Mouse (Mus musculus): Measurements from ENCODE around the gene Kif1c.

Gene Kif1c

DNA sequence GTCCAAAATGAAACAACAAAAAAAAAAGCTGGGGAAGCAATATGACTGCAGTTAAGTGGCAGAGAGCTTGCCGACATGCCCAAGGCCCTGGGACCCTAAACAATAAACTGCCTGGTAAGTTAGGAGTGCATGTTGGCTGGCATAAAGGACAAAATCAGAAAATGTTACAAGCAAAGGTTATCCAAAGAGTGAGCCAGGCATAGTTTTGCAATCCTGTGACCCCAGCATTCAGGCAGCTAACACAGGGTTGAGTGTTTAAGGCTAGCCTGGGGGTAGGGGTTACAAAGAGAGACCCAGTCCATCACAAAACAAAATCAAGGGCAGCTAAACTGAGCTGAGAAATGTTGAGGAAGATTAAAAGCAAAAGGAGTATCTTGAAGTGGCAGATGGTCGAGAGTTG lies 1.3 kb upstream of the Kif1c start:
- DNase-seq = no peak

GRCm38 (mm10) chr11:70700613-70701012 lies 265 bp downstream of the Kif1c start:
- peak; percentile 79 for DNase-seq

GRCm38 (mm10) chr11:70701221-70701955 lies 1.0 kb downstream of the Kif1c start:
- no peak for DNase-seq

GRCm38 (mm10) chr11:70701984-70702733 lies 1.8 kb downstream of the Kif1c start:
- DNase-seq = no peak

- no peak for DNase-seq
Observed at GRCm38 (mm10) chr11:70702781-70703180, 2.4 kb downstream of the Kif1c start.

DNA sequence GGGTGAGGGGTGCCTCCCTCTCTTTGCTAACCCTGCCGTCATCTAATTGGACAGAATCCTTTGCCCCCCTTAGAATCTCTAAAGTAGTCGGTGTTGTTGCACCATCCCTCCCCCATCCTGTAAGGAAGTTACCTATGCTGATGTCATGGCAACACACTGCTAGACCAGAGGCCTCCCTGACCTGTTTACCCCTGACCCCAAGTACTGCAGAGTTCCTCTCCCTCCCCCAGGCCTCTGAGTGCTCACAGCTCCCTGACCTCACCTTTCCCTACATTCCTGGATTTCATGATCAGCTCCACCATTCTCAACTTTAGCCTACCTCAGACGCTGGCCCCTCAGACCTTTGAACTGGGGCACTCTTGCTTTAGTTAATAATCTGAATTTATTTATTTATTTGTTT lies 5.8 kb downstream of the Kif1c start:
- DNase-seq = no peak

GRCm38 (mm10) chr11:70711026-70711425 lies 10.7 kb downstream of the Kif1c start:
- DNase-seq = no peak

GRCm38 (mm10) chr11:70713222-70713621 lies 12.9 kb downstream of the Kif1c start:
- DNase-seq = peak; percentile 25 to 31

DNA sequence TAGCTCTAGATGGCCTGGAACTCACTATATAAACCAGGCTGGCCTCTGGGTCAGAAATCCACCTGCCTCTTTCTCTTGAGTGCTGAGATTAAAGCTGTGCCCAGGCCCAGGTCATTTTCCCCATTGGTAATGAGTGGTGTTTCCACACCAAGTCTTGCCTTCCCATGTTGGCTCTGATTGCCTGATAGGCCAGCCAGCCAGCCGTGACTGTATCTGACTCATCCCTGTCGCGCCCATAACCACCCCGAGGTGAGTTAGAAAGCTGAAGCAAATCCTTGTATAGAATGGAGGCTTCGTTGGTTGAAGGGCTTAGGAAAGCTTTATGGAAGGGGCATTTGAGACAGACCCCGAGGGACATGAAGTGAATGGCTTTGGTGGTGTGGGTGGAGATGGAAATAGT lies 15.5 kb downstream of the Kif1c start:
- DNase-seq = no peak

DNA sequence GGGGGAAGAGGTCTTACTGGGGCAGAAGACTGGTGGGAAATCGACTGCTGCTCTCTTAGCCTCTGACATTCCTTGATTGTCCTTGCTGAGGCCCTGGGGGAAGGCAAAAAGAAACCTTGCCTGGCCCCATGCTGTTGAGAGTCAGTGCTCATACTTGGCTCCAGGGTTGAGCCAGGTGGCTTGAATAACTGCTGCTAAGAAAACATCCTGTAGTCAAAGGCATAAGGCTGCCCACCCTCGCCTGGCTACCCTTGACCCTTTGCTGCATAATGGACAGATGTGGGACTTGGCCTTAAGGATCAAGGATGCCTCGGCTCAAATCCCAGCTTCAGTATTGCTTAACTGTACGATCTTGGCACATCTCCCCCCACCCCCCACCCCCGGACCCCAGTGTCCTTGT lies 18.1 kb downstream of the Kif1c start:
- DNase-seq = no peak

- no peak for DNase-seq
Observed at GRCm38 (mm10) chr11:70720567-70720966, 20.2 kb downstream of the Kif1c start.

DNA sequence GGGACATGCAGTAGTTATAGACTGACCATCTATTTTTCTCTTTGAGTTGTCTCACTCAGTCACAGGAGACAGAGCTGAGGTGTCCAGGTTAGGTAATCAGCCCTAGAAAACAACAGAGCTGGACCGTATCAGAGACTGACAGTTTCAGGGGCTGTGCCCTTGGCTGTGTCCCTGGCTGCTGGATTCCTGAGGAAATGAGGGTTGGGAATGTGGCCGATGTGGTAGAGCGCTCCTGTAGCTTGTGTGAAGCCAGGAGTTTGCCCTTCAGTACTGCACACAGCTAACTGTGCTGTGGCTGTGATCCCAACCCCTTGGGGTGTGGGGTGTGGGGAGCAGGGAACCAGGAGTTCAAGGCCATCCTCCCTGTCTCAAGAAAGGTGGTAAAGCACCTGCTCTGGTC lies 20.7 kb downstream of the Kif1c start:
- DNase-seq = no peak

DNA sequence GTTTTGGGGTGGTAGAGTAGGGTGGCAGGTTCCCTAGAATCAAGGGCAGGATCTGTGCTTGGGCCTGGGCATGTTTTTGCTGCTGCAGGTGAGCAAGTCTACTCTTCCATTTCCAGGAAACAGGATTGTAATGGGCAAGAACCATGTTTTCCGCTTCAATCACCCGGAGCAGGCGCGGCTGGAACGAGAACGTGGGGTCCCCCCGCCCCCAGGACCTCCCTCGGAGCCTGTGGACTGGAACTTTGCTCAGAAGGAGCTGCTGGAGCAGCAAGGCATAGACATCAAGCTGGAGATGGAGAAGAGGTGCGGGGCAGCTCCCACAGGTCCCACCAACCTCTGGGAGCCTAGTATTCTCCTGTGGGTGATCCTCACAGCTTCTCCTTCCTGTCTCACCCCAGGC lies 24.4 kb downstream of the Kif1c start:
- peak; percentile 31 to 77 for DNase-seq

- DNase-seq = no peak
Observed at GRCm38 (mm10) chr11:70726585-70726984, 26.2 kb downstream of the Kif1c start.

DNA sequence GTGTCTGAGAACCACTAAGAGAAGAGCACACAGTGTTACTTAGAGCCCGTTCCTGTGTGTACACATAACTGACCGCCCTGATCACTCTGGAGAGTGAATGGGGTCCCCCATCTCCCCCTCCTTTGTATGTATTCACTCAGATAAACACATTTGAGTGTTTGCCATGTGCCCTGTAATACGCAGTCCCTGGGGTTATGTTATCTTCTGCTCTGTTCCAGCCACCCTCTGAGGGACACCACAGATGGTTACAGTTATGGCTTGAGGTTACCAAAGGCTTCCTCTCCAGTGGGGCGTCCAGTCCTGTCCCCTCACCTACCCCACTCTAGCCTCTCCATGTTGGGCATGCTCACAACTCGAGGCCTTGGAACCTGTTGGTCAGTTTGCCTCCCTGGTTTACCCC lies 27.0 kb downstream of the Kif1c start:
- DNase-seq = no peak

DNA sequence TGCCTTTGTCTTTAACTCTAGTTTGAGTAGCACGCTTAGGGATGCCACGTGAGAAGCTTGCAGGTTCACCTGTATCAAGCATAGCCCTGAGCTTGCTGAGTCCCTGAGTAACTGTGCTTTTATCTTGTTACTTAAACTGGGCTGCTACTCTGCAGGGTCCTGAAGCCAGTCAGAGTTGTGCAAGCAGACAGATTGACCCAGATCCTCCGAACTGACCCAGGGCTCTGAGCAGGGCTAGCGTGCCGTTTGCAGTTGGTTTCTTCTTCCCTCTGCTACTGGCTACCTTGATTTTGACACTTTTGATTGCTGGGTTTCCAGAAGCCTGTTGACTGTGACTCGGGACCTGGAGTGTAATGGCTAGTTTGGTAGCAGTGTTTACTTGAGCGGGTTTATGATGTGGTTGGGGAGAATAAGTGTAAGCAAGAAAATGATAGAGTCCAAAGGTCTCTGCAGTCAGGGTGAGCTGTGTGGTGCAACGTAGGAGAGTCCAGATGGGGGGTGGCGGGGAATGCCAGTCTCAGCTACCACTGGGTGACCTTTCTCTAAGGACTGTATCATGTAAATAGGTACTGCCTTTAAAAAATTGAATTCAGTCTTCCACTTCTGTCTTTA lies 30.2 kb downstream of the Kif1c start:
- peak; percentile 57 to 69 for DNase-seq

DNA sequence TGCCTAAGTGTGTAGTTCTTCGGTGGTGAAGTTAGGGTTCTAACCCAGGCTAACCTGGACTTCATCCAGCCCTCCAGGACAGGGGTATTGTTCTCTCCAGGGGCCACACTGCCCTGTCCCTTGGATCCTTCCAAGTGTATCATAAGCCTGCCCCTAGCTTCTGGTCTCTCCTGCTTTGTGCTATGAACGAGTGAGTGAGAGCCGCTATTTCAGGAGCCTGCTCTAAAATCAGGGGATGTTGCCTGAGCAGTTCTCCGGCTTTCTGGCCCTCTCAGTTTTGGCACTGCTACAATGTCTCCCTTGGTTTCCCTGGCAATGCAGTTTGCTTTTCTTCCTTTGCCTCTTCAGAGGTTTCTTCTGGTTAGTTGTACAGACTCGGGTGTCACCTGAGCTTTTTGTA lies 30.8 kb downstream of the Kif1c start:
- no peak for DNase-seq

GRCm38 (mm10) chr11:70733256-70733655 lies 32.9 kb downstream of the Kif1c start:
- DNase-seq = no peak

- DNase-seq = peak in 1 of 2 experiments; percentile 27
Observed at GRCm38 (mm10) chr11:70737749-70738148, 37.4 kb downstream of the Kif1c start.

GRCm38 (mm10) chr11:70741603-70742002 lies 41.3 kb downstream of the Kif1c start:
- DNase-seq = no peak

DNA sequence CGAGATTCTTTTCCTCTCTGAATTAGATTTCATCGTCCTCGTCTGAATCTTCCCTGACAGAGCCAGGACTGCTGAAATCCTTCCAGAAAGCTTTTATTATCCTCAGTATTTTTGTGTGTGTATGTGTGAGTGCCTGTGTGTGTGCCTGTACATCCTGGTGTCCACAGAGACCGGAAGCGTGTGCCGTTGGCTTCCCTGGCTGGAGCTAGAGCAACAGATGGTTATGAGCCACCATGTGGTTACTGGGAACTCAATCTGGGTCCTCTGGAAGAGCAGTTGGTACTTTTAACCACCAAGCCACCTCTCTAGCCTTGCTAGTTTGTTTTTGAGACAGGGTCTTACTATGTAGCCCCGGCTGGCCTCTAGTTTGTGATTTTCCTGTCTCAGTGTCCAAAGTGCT lies 41.8 kb downstream of the Kif1c start:
- DNase-seq = no peak

DNA sequence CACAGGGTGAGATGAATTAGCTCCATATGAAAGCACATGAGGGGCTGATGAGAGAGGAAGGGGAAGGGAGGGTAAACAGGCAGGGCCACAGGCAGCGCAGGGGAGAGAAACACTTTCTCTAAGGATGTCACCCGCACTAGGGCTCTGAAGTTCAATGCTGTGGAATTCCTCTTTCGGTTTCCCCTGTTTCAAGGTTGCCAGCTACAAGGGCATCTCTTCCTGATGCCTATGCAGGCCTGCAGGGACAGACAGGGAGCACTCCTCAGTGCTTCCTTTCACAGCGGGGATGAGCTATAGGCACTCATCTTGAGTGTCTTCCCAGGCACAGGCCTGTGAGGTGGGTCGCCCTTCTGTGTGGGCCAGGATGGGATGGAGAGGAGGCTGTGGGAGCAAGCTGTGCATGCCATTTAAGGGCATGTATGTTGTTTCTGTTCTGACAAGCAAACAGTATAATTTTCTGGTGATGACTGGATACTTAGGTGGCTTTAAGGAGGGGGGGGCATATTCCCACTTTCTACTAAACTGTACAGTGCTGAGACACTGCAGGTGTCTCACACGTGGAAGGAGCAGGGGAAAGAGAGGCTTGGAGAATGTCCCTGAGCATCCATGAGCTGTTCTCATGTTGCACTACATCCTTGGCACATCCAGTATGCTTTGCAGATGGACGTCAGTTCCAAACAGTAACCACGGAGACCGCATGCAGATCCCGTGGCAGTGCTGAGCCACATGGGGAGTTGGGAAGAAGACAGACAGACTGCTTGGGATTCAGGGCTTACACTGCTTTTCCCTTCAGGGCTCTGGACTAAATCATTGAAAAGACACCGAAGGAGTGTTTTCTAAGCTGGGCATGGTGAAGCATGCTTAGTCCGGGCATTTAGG lies 42.5 kb downstream of the Kif1c start:
- DNase-seq = no peak

DNA sequence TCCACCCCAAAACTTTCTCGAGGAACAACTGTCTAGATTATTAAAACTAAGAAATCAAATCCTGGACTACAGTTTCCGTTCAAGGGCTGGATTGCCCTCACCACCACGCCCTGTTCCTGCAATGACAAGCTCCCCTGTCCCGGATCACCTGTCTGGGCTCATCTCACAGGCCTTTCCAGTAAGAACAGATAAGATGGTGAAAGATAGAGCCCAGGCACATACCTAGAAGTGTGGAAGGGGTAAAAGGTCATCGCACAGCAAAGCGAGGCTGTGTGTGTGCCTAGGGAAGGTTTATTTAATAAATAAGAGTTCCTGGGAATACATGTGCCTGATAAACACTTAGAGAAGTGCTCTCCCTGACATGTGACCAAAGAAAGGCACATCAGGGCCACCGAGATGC lies 45.3 kb downstream of the Kif1c start:
- no peak for DNase-seq
